Mouse (Mus musculus) G1E (cell line): Measurements from ENCODE around the gene Asic2. TPM values are rescaled to one million over a fixed set of nuclear protein-coding genes. Genes with fewer than 3 reads are reported as not detected.
A peak's percentile ranks its signal among the peaks of the same experiment; 100 is the strongest.

Experiments used
- ATAC-seq: 2 replicates; pipeline ENCODE4 v1.8.0; 2016; ENCODE audit warnings: mild to moderate bottlenecking; ENCODE audit not compliant: insufficient number of reproducible peaks, poor library complexity, low FRiP score, severe bottlenecking; ENCODE audit errors: extremely low read depth
- DNase-seq: peaks from one replicate; pipeline ENCODE4 v3.0.0; 2012; ENCODE audit warnings: low spot score
- H3K27me3 ChIP-seq: 2 replicates; pipeline ENCODE4 v1.6.1; 2012; ENCODE audit warnings: mild to moderate bottlenecking, low read length, inconsistent platforms; ENCODE audit not compliant: insufficient read depth
- H3K36me3 ChIP-seq: replicated peaks from 2 replicates; pipeline ENCODE3; 2012; ENCODE audit warnings: mild to moderate bottlenecking, inconsistent platforms
- H3K4me1 ChIP-seq: 2 replicates; pipeline ENCODE4 v1.6.1; 2012; ENCODE audit warnings: low read depth, low read length, inconsistent platforms, mixed read lengths; ENCODE audit not compliant: insufficient read depth
- H3K4me3 ChIP-seq: 2 replicates; pipeline ENCODE4 v1.5.1; 2012; ENCODE audit warnings: low read depth, mild to moderate bottlenecking, inconsistent platforms, low read length, moderate library complexity, mixed read lengths
- H3K9me3 ChIP-seq: replicated peaks from 2 replicates; pipeline ENCODE4 v1.6.1; 2012; ENCODE audit warnings: inconsistent platforms
- CTCF ChIP-seq: IDR thresholded peaks from 2 replicates; pipeline ENCODE4 v1.5.1; 2012; ENCODE audit warnings: low read depth, low read length, inconsistent platforms, mixed read lengths
- GATA1 ChIP-seq: IDR thresholded peaks from 2 replicates; pipeline ENCODE4 v1.6.1; 2012; ENCODE audit warnings: borderline replicate concordance, low read length, inconsistent platforms, mixed read lengths
- GATA2 ChIP-seq: IDR thresholded peaks from 2 replicates; pipeline ENCODE4 v1.6.1; 2012; ENCODE audit warnings: low read depth, low read length, inconsistent platforms, borderline replicate concordance
- POLR2AphosphoS5 ChIP-seq: IDR thresholded peaks from 2 replicates; pipeline ENCODE4 v1.6.1; 2012; ENCODE audit warnings: low read depth, low read length, inconsistent platforms; ENCODE audit not compliant: insufficient replicate concordance
- TAL1 ChIP-seq: conservative IDR thresholded peaks from 2 replicates; pipeline ENCODE4 v1.6.1; 2012; ENCODE audit warnings: low read depth, low read length, inconsistent platforms, mixed read lengths
- polyA plus RNA-seq: library from polyadenylated mRNA; stranded (reverse); fragments of >175 nt; gene quantifications from 2 replicates; pipeline ENCODE4 v1.2.3, GENCODE M21; 2012
- total RNA-seq, 2 experiments: library from RNA; stranded (forward) in 1 of 2; stranded (reverse) in 1 of 2; fragments of 200-1000 nt in 1 of 2; fragments of >200 nt in 1 of 2; fragmentation: Nextera tagmentation in 1 of 2; gene quantifications; 2 replicates each; pipeline ENCODE4 v1.2.3; 2014 to 2017

Asic2 gene
- total and polyA plus RNA-seq, 3 experiments: 0.16 TPM; not detected in 2

DNA sequence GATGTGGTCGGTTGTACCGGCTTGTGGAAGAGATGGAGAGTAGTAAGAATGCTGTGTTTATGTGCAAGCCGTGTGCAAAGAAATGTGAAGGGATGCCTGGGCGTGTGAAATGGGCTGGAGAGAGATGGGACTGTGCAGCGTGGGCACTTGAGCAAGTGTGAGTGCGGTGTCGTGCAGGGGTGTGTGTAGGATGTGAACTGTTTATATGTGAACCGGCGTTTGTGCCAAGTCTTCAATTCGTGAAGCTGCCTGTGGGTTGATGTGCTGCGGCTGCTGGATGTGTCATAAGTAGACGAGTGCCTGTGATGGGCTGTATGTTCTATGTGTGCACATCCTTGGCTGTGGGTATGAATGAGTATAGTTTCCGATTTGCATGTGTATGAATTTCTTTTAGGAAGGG lies 814.4 kb downstream of the Asic2 start:
- Histone ChIP-seq H3K4me3 (no peak overlapping the region), H3K9me3 (peaks cover 75% of the 10 kb centered on the region), H3K27me3 (no peaks in the 10 kb centered on the region), H3K36me3 (no peaks in the 10 kb centered on the region), H3K4me1 (no peaks in the 10 kb centered on the region)
- ATAC-seq (no peak), DNase-seq (no peak)
- TF ChIP-seq GATA2: no peak
- no peak for TF ChIP-seq CTCF
- TF ChIP-seq GATA1: no peak
- no peak for TF ChIP-seq TAL1
- TF ChIP-seq POLR2AphosphoS5: no peak

DNA sequence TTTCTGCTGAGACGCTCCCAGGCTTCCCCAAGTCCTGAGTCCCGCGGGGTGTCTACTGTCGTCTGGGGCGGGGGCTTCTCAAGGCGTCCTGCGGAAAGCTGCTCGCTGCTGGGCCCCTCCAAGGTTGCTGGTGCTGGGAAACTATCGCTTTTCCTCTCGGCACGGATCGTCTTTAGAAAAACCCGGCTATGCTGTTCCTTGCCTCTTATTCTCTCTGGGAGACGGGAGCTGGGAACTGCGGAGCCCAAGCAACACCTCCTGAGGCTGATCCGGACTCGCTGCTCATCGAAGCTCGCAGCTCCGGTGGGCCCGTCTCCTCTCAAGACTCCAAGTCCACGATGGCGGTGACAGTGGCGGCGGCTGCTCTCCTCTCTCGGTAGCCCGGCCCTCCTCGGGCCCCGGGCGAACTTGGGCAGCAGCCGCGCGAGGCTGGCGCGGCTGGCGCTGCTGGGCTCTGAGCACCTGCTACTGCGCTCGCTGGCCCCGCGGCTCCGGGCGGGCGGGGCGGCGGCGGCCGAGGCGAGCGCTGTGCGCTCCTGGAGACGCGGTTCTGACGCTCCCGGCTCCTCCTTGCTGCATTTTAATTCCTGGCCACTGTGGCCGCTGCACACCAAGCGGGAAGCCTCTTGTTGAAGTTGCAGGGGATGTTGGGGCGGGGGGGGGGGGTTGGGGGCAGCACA lies 815.0 kb downstream of the Asic2 start:
- Histone ChIP-seq H3K36me3 (no peaks in the 10 kb centered on the region), H3K27me3 (no peaks in the 10 kb centered on the region), H3K4me3 (no peak overlapping the region), H3K4me1 (no peaks in the 10 kb centered on the region), H3K9me3 (peaks cover 77% of the 10 kb centered on the region)
- TF ChIP-seq TAL1: no peak
- no peak for TF ChIP-seq CTCF
- no peak for TF ChIP-seq GATA1
- TF ChIP-seq POLR2AphosphoS5: no peak
- TF ChIP-seq GATA2: no peak
- ATAC-seq (no peak), DNase-seq (no peak)

DNA sequence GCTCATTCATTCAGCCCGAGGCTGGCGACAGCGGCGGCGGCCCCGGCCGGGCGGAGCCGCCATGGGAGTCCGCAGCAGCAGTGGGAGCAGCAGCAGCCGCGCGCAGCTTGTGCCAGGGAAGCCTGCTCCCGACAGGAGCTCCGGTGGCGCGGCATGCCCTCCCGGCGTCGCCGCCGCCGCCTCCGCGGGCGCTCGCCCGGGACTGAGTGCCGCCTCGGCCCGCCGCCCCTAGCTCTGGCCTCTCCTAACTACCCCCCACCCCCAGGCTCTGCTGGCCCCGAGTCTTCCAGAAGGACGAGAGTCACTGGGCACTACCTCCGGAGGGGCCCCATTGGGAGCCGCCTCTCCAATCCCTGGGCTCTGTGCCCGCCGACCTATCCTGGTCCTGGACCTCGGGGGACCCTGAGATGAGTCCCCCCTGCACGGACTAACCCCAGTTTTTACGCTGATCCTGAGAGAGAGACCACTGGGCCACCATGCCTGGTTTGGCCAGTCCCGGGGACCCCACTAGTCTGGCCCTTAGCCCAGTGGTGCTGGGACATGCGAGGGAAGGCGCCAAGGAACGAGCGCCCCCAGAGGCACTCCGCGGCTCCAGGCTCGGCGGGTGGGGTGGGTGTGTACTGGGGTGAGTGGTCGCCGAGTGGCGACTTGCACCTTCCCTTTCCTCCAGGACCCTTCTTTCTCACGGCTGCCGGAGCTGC lies 815.6 kb downstream of the Asic2 start:
- Histone ChIP-seq H3K4me3 (no peak overlapping the region; the same call in 1 of the 2 replicates), H3K36me3 (no peaks in the 10 kb centered on the region), H3K27me3 (no peaks in the 10 kb centered on the region), H3K4me1 (no peaks in the 10 kb centered on the region), H3K9me3 (peaks cover 75% of the 10 kb centered on the region)
- TF ChIP-seq GATA1: no peak
- TF ChIP-seq POLR2AphosphoS5: no peak
- TF ChIP-seq GATA2: no peak
- no peak for TF ChIP-seq TAL1
- no peak for TF ChIP-seq CTCF
- no peak for DNase-seq
- no peak for ATAC-seq

DNA sequence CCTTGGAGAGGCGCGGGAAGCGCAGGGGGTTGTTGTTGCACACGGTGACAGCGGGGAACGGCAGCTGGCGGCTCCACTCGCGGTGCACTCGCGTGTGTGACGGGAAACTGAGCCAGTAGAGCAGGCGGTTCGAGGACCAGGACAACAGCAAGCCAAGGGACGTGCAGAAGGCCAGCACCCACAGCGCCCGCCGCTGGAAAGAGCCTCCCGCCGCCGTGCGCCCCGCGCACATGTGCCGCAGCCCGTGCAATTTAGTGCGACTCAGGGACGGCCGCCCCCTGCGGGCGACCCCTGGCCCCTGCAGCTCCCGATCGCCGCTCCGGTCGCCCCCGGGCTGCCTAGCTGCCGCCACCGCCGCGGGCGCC lies 816.3 kb downstream of the Asic2 start:
- Histone ChIP-seq H3K4me3 (peak overlapping the region; percentile 9; the same call in 1 of the 2 replicates), H3K4me1 (no peaks in the 10 kb centered on the region), H3K36me3 (no peaks in the 10 kb centered on the region), H3K27me3 (no peaks in the 10 kb centered on the region), H3K9me3 (peaks cover 79% of the 10 kb centered on the region)
- DNase-seq (no peak), ATAC-seq (no peak)
- TF ChIP-seq TAL1 (no peak), GATA1 (no peak), CTCF (no peak), POLR2AphosphoS5 (no peak), GATA2 (no peak)

DNA sequence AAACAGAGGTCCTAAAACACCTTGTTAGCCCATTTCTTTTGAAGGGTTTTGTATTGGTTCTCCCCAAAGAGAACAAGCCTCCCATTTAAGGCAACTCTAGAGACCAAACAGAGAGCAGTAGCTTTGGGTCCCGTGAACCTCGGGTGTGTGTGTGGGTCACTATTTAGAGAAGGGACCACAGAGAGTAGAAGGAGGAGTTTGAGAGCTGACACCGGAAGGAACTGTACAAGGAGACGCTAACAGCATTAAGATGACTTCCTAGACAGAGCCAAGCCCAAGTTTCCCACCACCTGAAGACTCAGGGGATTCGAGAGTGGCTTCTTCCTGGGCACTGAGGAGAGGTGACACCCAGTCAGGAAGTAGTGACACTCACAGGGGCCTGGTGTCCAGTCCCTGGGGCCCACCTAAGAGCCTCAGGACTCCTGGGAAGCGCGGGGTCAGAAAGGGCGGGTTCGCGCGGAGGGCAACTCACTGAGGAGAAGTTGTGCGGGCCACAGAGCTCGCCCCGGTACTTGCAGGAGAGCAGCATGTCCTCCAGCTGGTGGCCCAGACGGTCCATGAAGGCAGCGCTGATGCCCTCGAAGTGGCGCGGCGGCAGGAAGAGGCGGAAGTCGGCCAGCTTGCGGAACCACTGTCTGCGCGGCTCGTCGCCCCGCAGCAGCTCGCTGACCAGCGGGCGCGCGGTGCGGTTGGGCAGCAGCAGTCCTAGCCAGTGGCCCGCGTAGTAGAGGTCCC lies 816.8 kb downstream of the Asic2 start:
- no peak for ATAC-seq
- peaks cover 84% of the 10 kb centered on the region for H3K9me3 ChIP-seq
- no peak for DNase-seq
- no peaks in the 10 kb centered on the region for H3K36me3 ChIP-seq
- no peaks in the 10 kb centered on the region for H3K27me3 ChIP-seq
- H3K4me3 ChIP-seq: peak overlapping the region; percentile 9; the same call in 1 of the 2 replicates
- no peaks in the 10 kb centered on the region for H3K4me1 ChIP-seq
- TF ChIP-seq GATA1: no peak

DNA sequence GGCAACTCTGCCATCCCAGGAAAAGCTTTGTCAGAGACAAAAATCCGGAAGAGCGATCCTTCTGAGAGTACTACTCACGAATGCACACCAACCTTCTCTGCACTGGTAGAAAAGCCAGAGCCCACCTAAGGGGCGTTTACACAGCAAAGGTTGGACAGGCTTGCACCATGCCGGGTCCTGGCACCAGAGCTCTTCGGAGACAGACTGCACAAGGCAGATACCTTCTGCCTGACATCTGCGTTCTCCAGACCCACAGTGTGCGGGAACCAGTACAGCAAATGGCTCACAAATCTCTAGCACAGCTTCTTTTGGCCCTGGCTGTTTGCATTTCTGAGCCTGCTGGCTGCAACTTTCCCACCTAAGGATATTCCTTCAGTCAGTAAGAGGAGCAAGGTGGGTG lies 817.6 kb downstream of the Asic2 start:
- Histone ChIP-seq H3K36me3 (no peaks in the 10 kb centered on the region), H3K4me3 (no peak overlapping the region), H3K4me1 (no peaks in the 10 kb centered on the region), H3K9me3 (peaks cover 84% of the 10 kb centered on the region), H3K27me3 (no peaks in the 10 kb centered on the region)
- TF ChIP-seq CTCF: no peak
- no peak for TF ChIP-seq GATA1
- no peak for TF ChIP-seq POLR2AphosphoS5
- no peak for TF ChIP-seq GATA2
- no peak for TF ChIP-seq TAL1
- no peak for DNase-seq
- no peak for ATAC-seq

DNA sequence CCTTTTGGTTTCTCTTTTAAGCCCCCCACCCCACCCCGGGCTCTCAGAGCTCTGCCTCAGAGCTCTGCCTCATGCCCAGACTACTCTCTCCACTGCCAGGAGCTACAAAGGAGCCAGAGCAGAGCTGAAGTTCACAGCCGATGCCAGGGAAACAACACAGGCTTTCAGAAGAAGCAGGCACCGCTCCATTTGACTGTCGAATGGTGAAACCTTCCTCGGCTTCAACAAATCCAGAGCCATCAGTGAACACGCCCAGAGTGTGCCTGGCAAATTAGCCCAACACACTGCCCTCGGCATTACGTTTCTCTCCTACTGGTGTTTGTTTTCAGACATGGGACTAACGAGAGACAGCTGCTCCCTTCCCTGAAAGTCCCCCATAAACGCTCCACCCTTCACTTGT lies 819.8 kb downstream of the Asic2 start:
- no peaks in the 10 kb centered on the region for H3K27me3 ChIP-seq
- ATAC-seq (no peak), DNase-seq (no peak)
- H3K4me1 ChIP-seq: no peaks in the 10 kb centered on the region
- no peaks in the 10 kb centered on the region for H3K36me3 ChIP-seq
- no peak overlapping the region for H3K4me3 ChIP-seq
- peaks cover 84% of the 10 kb centered on the region for H3K9me3 ChIP-seq
- no peak for TF ChIP-seq CTCF
- TF ChIP-seq GATA1: no peak
